ENCODE assay signal across 6 mouse cellular contexts in genomic region chr12:76792540-76792939, GRCm38 (mm10). TPM values are rescaled to one million over a fixed set of nuclear protein-coding genes. Genes with fewer than 3 reads are reported as not detected.
"Had no signal": no experiment of that assay in that cellular context is flagged by ENCODE, and none has a peak within 500 bp of the region (broad histone marks: within the 10 kb centered on the region; RNA-seq: fewer than 3 reads in every experiment).

No protein-coding gene starts in this region.

RNA-seq across cellular contexts. Expression of gene Gpx2, which starts 2.8 kb away (rescaled TPM):
- polyA plus RNA-seq: kidney, embryonic 15.5 days; liver, embryonic 12.5 days; midbrain, embryonic 11.5 days; midbrain, embryonic 14.5 days; neural tube, embryonic 12.5 days; spleen, adult 2 months had no signal
